In the genomic region with DNA sequence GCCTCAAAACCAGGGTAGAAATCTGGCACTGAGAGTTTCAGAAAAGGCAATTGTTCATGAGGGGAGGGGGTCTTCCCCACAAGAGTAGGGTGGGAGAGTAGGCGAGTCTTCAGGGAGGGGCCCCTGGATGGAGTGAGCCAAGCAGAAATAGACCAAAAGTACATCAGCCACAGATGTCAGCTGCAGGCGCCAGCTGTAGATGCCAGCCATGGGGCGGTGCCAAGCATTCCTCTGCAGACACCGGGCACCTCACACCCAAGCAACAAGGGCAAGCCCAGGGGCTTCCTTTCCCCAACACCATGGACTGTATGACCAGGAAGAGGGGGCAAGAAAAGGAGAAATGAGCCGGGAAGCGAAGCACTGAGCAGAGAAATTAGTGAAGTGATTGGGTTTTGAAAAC, we compare ENCODE assay signal across 25 mouse cellular contexts.
A peak's percentile ranks its signal among the peaks of the same experiment; 100 is the strongest.
DNase-seq lines count a peak whose midpoint lies in the region; ATAC-seq and TF ChIP-seq lines count a peak whose summit lies in the region.
"Had no signal": no experiment of that assay in that cellular context is flagged by ENCODE, and none has a peak within 500 bp of the region (broad histone marks: within the 10 kb centered on the region; RNA-seq: fewer than 3 reads in every experiment).

No protein-coding gene starts in this region.

- TF ChIP-seq POLR2A in liver, adult 2 months (IDR thresholded peaks at IDR 0.05; ENCODE audit: extremely low read depth, insufficient read depth, low read length): no peak

- H3K27ac ChIP-seq in liver, adult 2 months (replicated peaks; ENCODE audit: insufficient read depth, low read depth, low read length): peak overlapping the region; percentile 40
- H3K27ac ChIP-seq in liver, embryonic 12.5 days: no peak overlapping the region
- H3K27ac ChIP-seq in neural tube, embryonic 15.5 days (replicated peaks): no peak overlapping the region
- H3K27ac ChIP-seq: embryonic facial prominence, embryonic 12.5 days; embryonic facial prominence, embryonic 15.5 days; forebrain, embryonic 12.5 days; heart, embryonic 10.5 days; hindbrain, embryonic 10.5 days; hindbrain, embryonic 13.5 days; intestine, embryonic 15.5 days had no signal

- ATAC-seq in liver, embryonic 12.5 days: no peak
- no peak for ATAC-seq in neural tube, embryonic 15.5 days (ENCODE audit: low FRiP score)
- ATAC-seq: forebrain, embryonic 16.5 days; hindbrain, embryonic 16.5 days; intestine, embryonic 15.5 days had no signal

- no peak overlapping the region for H3K4me2 ChIP-seq in liver, embryonic 12.5 days
- H3K4me2 ChIP-seq in neural tube, embryonic 15.5 days: no peak overlapping the region
- H3K4me2 ChIP-seq: embryonic facial prominence, embryonic 12.5 days; embryonic facial prominence, embryonic 15.5 days; forebrain, embryonic 12.5 days; hindbrain, embryonic 13.5 days; intestine, embryonic 15.5 days had no signal

- peak; percentile 21 to 59 for DNase-seq in heart, postnatal 14 days
- no peak for DNase-seq in heart, adult 8-10 months (ENCODE audit: low spot score)
- DNase-seq in liver, adult 2 months (ENCODE audit: extremely low read depth, low read depth, low spot score): no peak
- peak; percentile 62 for DNase-seq in gastrocnemius, postnatal 10 days
- peak; percentile 19 for DNase-seq in skeletal muscle tissue, adult 2 months (ENCODE audit: low read depth, low spot score)
- DNase-seq in lung, postnatal 4 days: no peak
- DNase-seq: adrenal gland, adult 2 months; adrenal gland, postnatal 14 days; B cell, adult 2 months; cerebellum, adult 11 months; cerebellum, adult 2 months; cerebellum, adult 9-11 months; heart, adult 18-20 months; kidney, adult 11 months had no signal

- no peak for TF ChIP-seq CTCF in liver, adult 2 months (IDR thresholded peaks at IDR 0.05; ENCODE audit: low read depth, low read length)

- 83% methylated on average over 6 of the region's 6 CpGs for WGBS in liver, adult 2 months
- 63% methylated on average over 6 of the region's 6 CpGs for WGBS in liver, embryonic 12.5 days (ENCODE audit: insufficient replicate concordance)
- 85% methylated on average over 6 of the region's 6 CpGs for WGBS in neural tube, embryonic 15.5 days

- intact Hi-C loops in heart, postnatal 14 days (cut with DNase I): no loop called here

- no peak overlapping the region for H3K4me3 ChIP-seq in liver, adult 2 months (ENCODE audit: insufficient read depth, low read depth, low read length)
- H3K4me3 ChIP-seq in liver, embryonic 12.5 days: no peak overlapping the region
- no peak overlapping the region for H3K4me3 ChIP-seq in neural tube, embryonic 15.5 days (replicated peaks)
- H3K4me3 ChIP-seq: embryonic facial prominence, embryonic 12.5 days; embryonic facial prominence, embryonic 15.5 days; forebrain, embryonic 12.5 days; heart, embryonic 10.5 days; hindbrain, embryonic 10.5 days; hindbrain, embryonic 13.5 days; intestine, embryonic 15.5 days had no signal

- H3K9ac ChIP-seq in liver, adult 2 months (ENCODE audit: low read depth, low read length): no peak overlapping the region
- no peak overlapping the region for H3K9ac ChIP-seq in liver, embryonic 12.5 days
- H3K9ac ChIP-seq in neural tube, embryonic 15.5 days (replicated peaks): no peak overlapping the region
- H3K9ac ChIP-seq: embryonic facial prominence, embryonic 12.5 days; embryonic facial prominence, embryonic 15.5 days; forebrain, embryonic 12.5 days; hindbrain, embryonic 13.5 days; intestine, embryonic 15.5 days had no signal

- H3K4me1 ChIP-seq in liver, adult 2 months (ENCODE audit: control insufficient read depth, insufficient read depth, low read length): no peaks in the 10 kb centered on the region
- H3K4me1 ChIP-seq in liver, embryonic 12.5 days: no peaks in the 10 kb centered on the region
- no peaks in the 10 kb centered on the region for H3K4me1 ChIP-seq in neural tube, embryonic 15.5 days
- H3K4me1 ChIP-seq: embryonic facial prominence, embryonic 12.5 days; embryonic facial prominence, embryonic 15.5 days; forebrain, embryonic 12.5 days; hindbrain, embryonic 10.5 days; hindbrain, embryonic 13.5 days; intestine, embryonic 15.5 days had no signal

- no peaks in the 10 kb centered on the region for H3K79me2 ChIP-seq in liver, adult 2 months (ENCODE audit: control insufficient read depth, insufficient read depth, low read length)

- H3K9me3 ChIP-seq in liver, embryonic 12.5 days (replicated peaks): no peaks in the 10 kb centered on the region
- H3K9me3 ChIP-seq in neural tube, embryonic 15.5 days (replicated peaks): no peaks in the 10 kb centered on the region
- H3K9me3 ChIP-seq: embryonic facial prominence, embryonic 12.5 days; embryonic facial prominence, embryonic 15.5 days; forebrain, embryonic 12.5 days; heart, embryonic 10.5 days; hindbrain, embryonic 10.5 days; hindbrain, embryonic 13.5 days; intestine, embryonic 15.5 days had no signal

- no peaks in the 10 kb centered on the region for H3K36me3 ChIP-seq in liver, adult 2 months (ENCODE audit: control insufficient read depth, insufficient read depth, low read length)
- no peaks in the 10 kb centered on the region for H3K36me3 ChIP-seq in liver, embryonic 12.5 days
- H3K36me3 ChIP-seq in neural tube, embryonic 15.5 days: no peaks in the 10 kb centered on the region
- H3K36me3 ChIP-seq: embryonic facial prominence, embryonic 12.5 days; embryonic facial prominence, embryonic 15.5 days; forebrain, embryonic 12.5 days; heart, embryonic 10.5 days; hindbrain, embryonic 10.5 days; hindbrain, embryonic 13.5 days; intestine, embryonic 15.5 days had no signal

- H3K27me3 ChIP-seq in liver, adult 2 months (ENCODE audit: control insufficient read depth, insufficient read depth, low read length): no peaks in the 10 kb centered on the region
- H3K27me3 ChIP-seq in liver, embryonic 12.5 days (replicated peaks): no peaks in the 10 kb centered on the region
- no peaks in the 10 kb centered on the region for H3K27me3 ChIP-seq in neural tube, embryonic 15.5 days (replicated peaks)
- H3K27me3 ChIP-seq: embryonic facial prominence, embryonic 12.5 days; embryonic facial prominence, embryonic 15.5 days; forebrain, embryonic 12.5 days; hindbrain, embryonic 13.5 days; intestine, embryonic 15.5 days had no signal

Comparison
In these comparisons a context has a peak if more than half of its experiments do, and no peak if none do; other contexts are left out.
1. DNase-seq: peak in heart, postnatal 14 days (2 of 2), gastrocnemius, postnatal 10 days (single experiment) and skeletal muscle tissue, adult 2 months (single experiment); none in heart, adult 8-10 months (single experiment), liver, adult 2 months (single experiment) and lung, postnatal 4 days (0 of 2).